Mouse (Mus musculus): ENCODE measurements at regions not wholly inside any gene's neighbourhood (a gene's known extent, or its start where the extent isn't known, plus 50 kb on each side); places are given as distances from the start of the nearest gene placed in this dataset.

DNA sequence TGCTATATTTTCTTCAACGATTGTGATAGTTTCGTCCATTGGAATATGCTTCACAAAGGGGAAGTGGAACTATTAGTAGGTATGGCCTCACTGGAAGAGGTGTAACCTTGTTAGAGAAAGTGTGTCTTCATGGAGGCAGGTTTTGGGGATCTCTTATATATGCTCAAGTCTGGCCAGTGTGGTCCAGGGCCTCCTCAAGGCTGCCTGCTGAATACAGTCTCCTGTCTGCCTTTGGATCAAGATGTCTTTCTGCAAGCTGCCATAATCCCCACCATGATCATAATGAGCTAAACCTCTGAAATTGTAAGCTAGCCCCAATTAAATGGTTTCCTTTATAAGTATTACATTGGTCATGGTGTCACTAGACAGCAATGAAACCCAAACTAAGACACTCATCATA is 384.3 kb downstream of the Btbd3 start:
- Histone ChIP-seq H3K4me2 (replicated peaks) (no peak overlapping the region), H3K9ac (replicated peaks) (no peak overlapping the region), H3K27ac (replicated peaks) (no peak overlapping the region), H3K27me3 (no peaks in the 10 kb centered on the region), H3K36me3 (no peaks in the 10 kb centered on the region), H3K4me3 (no peak overlapping the region), H3K4me1 (no peaks in the 10 kb centered on the region), H3K9me3 (no peaks in the 10 kb centered on the region)
- WGBS, result 91% methylated on average over 2 of the region's 2 CpGs
- peak; percentile 62; the same call in 1 of the 2 replicates for ATAC-seq (ENCODE audit: low FRiP score, low read depth)

GRCm38 (mm10) chr2:138641335-138641734 is 385.0 kb downstream of the Btbd3 start:
- Histone ChIP-seq H3K36me3 (no peaks in the 10 kb centered on the region), H3K4me3 (no peak overlapping the region), H3K4me2 (replicated peaks) (no peak overlapping the region), H3K27me3 (no peaks in the 10 kb centered on the region), H3K4me1 (no peaks in the 10 kb centered on the region), H3K9ac (replicated peaks) (no peak overlapping the region), H3K9me3 (no peaks in the 10 kb centered on the region), H3K27ac (replicated peaks) (no peak overlapping the region)
- 59% methylated on average over 1 of the region's 1 CpGs for WGBS
- ATAC-seq (ENCODE audit: low FRiP score, low read depth), result 0 out of 2 replicates have a peak, but pooled peaks have one; percentile 58

DNA sequence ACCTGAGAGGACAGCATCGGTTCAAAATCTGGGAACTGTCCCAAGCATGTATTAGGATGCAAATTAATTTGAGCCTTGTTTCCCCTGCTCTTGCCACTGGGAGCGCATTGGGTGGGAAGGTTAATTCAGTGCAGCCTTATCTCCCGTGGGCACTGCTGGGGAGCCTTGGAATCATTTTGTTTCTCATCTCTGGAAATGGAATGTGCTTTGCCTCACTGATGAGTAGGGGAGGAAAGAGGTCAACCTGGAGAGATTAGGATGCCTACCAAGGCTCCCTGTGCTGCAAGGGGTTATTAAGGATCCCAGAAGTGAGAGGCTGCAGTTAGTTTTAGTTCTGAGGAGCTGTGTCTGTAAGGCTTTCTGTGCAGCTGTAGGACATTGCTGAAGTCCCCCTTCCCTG is 392.3 kb downstream of the Btbd3 start:
- ATAC-seq (ENCODE audit: low FRiP score, low read depth), result no peak
- no peak overlapping the region for H3K4me3 ChIP-seq
- no peaks in the 10 kb centered on the region for H3K9me3 ChIP-seq
- H3K36me3 ChIP-seq, result no peaks in the 10 kb centered on the region
- no peaks in the 10 kb centered on the region for H3K27me3 ChIP-seq
- WGBS, result 43% methylated on average over 3 of the region's 3 CpGs
- H3K4me1 ChIP-seq, result no peaks in the 10 kb centered on the region
- H3K9ac ChIP-seq (replicated peaks), result no peak overlapping the region
- no peak overlapping the region for H3K27ac ChIP-seq (replicated peaks)
- no peak overlapping the region for H3K4me2 ChIP-seq (replicated peaks)

DNA sequence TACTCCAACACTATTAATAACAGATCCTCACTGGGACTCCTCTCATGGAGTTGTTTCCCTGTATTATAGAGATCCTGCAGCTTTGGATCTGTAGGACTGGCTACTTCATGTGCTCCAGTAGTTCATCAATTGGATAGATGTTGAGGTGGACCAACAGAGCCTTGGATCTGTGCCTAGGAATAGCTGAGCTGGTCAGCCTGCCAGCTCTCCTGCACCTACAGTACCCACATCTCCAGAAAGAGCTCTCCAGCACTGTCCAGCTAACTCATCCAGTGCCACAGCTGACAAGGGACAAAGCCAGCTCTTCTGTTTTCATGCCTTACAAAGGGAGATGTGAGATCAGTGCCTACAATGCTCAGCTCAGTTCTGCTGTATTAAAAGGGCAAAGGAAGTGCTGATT is 403.0 kb downstream of the Btbd3 start:
- no peaks in the 10 kb centered on the region for H3K9me3 ChIP-seq

GRCm38 (mm10) chr2:138670307-138670706 is 413.9 kb downstream of the Btbd3 start:
- 0 out of 2 replicates have a peak, but pooled peaks have one; percentile 47 for ATAC-seq (ENCODE audit: low FRiP score, low read depth)
- Histone ChIP-seq H3K4me2 (replicated peaks) (no peak overlapping the region), H3K27ac (replicated peaks) (no peak overlapping the region), H3K9ac (replicated peaks) (no peak overlapping the region), H3K36me3 (no peaks in the 10 kb centered on the region), H3K27me3 (no peaks in the 10 kb centered on the region), H3K4me3 (no peak overlapping the region), H3K4me1 (peaks cover 5% of the 10 kb centered on the region; the same call in 1 of the 2 replicates), H3K9me3 (no peaks in the 10 kb centered on the region)

More for the DNA sequence above, 403.0 kb downstream of the Btbd3 start:
- Histone ChIP-seq H3K27me3 (no peaks in the 10 kb centered on the region), H3K27ac (replicated peaks) (no peak overlapping the region), H3K9ac (replicated peaks) (no peak overlapping the region), H3K4me3 (no peak overlapping the region), H3K4me1 (0 out of 2 replicates have a peak, but pooled peaks cover 5% of the 10 kb centered on the region), H3K36me3 (no peaks in the 10 kb centered on the region), H3K4me2 (replicated peaks) (no peak overlapping the region)
- ATAC-seq (ENCODE audit: low FRiP score, low read depth), result no peak

DNA sequence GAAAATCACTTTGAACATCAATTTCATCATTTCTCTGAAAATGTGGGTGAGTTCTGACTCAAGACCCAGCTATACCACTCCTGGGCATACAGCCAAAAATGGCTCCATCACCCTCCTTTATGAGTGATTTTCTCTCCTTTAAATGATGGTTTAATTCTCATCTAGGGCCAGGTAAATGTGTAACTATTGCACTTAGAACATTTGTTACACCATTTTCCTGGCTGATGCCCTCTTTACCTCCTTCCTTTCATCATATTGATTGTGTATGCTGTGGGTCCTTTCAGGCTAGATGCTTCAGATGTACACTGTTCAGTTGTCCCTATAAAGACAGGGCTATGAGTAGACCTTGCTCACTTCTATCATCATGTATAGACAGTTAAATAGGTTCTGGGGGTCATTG is 418.4 kb downstream of the Btbd3 start:
- H3K9ac ChIP-seq (replicated peaks), result no peak overlapping the region
- no peak overlapping the region for H3K27ac ChIP-seq (replicated peaks)
- no peaks in the 10 kb centered on the region for H3K36me3 ChIP-seq
- H3K4me3 ChIP-seq, result no peak overlapping the region
- H3K27me3 ChIP-seq, result no peaks in the 10 kb centered on the region
- H3K9me3 ChIP-seq, result no peaks in the 10 kb centered on the region
- H3K4me2 ChIP-seq (replicated peaks), result no peak overlapping the region
- peaks cover 5% of the 10 kb centered on the region; the same call in 1 of the 2 replicates for H3K4me1 ChIP-seq
- no peak for ATAC-seq (ENCODE audit: low FRiP score, low read depth)

DNA sequence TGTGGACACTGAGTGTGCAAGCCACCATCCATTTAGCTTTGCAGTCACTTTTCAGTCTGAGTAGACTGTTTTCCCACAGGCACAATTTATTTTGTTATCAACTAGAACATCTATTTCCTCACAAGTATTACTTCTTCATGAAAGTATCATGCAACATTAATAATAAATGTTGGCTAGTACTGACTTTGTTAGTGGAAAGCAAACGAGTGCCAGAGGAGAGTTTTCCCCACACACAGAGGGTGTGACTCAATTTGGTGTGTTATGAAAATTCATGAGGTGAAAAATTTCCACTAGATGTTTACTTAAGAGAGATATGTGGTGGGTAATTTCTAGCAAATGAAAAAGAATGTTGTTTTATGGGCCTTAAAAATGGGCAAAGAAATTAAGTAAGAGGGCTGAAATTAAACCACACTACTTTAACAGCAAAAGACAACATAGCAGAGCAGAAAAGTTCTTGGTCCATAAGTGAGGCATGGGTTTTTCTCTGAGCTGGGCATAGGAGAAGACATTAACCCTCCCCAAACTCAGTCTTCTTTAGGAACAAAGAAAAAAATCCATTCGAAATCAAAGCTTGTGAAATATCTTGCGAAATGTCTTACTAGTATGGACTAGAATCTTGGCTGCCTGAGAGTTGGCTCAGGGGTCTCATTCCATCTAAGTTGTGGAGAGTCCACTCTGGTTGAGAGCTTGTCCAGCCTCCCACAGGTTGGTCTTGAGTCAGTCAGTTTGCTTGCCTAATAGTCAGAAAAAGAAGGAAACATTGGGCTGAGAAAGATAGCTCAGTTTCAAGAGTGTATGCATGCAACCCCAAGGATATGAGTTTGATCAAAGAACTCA is 419.1 kb downstream of the Btbd3 start:
- Histone ChIP-seq H3K4me1 (peaks cover under 1% of the 10 kb centered on the region; the same call in 1 of the 2 replicates), H3K4me3 (no peak overlapping the region), H3K9me3 (no peaks in the 10 kb centered on the region), H3K9ac (replicated peaks) (no peak overlapping the region), H3K36me3 (no peaks in the 10 kb centered on the region), H3K4me2 (replicated peaks) (no peak overlapping the region), H3K27ac (replicated peaks) (no peak overlapping the region), H3K27me3 (no peaks in the 10 kb centered on the region)
- WGBS, result 87% methylated on average over 3 of the region's 3 CpGs
- no peak for ATAC-seq (ENCODE audit: low FRiP score, low read depth)

DNA sequence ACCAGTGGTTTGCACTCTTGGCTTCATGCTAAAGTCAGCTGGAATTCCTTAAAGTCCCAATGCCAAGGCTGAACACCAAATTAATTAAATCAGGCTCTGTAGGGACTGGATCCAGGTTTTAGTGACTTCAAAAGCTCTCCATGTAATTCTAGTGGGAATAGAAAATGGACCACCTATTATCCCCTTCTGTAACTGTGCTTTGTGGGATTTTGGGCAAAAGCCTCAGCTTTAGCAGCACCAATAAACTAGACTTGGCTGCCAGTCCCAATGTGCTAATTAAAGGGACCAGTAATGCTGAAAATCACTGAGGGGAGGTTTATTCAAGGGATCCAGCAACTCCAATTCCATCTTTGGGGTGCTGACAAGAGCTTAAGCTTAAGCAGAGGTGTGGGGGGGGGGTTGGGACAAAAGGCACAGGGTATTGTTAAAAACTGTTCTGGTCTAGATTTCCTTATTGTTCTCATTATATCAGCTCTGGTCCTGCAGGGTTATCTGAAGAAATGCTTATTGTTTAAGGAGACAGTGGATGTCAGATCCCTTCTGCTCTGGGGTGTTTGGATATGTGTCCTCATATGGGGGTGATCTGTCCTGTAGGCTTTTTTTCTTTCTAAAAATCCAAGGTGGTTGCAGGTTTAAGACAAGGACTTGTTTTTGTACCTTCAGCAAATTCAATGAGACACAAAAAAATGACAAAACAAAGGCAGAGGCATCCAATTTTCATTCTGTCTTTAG is 431.9 kb downstream of the Btbd3 start:
- Histone ChIP-seq H3K27me3 (no peaks in the 10 kb centered on the region), H3K4me1 (no peaks in the 10 kb centered on the region), H3K9ac (replicated peaks) (no peak overlapping the region), H3K9me3 (no peaks in the 10 kb centered on the region), H3K27ac (replicated peaks) (no peak overlapping the region), H3K4me3 (no peak overlapping the region), H3K4me2 (replicated peaks) (no peak overlapping the region), H3K36me3 (no peaks in the 10 kb centered on the region)
- ATAC-seq (ENCODE audit: low FRiP score, low read depth), result peak; percentile 47; the same call in 1 of the 2 replicates

- WGBS, result 84% methylated on average over 5 of the region's 5 CpGs
- H3K4me3 ChIP-seq, result no peak overlapping the region
- no peaks in the 10 kb centered on the region for H3K4me1 ChIP-seq
- ATAC-seq (ENCODE audit: low FRiP score, low read depth), result no peak
- H3K9ac ChIP-seq (replicated peaks), result no peak overlapping the region
- H3K9me3 ChIP-seq, result no peaks in the 10 kb centered on the region
- H3K27me3 ChIP-seq, result no peaks in the 10 kb centered on the region
- no peak overlapping the region for H3K4me2 ChIP-seq (replicated peaks)
- no peaks in the 10 kb centered on the region for H3K36me3 ChIP-seq
- no peak overlapping the region for H3K27ac ChIP-seq (replicated peaks)
Measured at GRCm38 (mm10) chr2:138689497-138689896, 433.1 kb downstream of the Btbd3 start.

DNA sequence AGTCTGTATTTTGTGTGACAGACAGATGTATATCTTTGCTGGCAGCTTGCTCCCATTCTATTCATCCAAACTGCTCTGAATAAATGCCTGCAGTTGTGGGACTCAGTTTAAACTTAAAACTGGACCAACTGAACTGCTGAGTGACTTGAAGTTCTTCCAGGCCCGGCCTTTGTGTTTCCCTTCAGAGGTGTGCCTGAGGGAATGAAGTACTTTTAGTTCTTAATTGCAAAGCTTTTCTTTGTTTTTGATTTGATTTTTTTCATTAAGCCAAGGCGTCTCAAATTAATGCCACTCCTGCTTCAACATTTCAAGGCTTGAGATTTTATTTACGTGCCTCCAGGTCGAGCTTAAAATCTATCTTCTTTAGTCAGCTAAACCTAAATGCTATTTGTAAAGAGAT is 446.4 kb downstream of the Btbd3 start:
- ATAC-seq (ENCODE audit: low FRiP score, low read depth), result no peak
- 85% methylated on average over 4 of the region's 4 CpGs for WGBS
- H3K36me3 ChIP-seq, result no peaks in the 10 kb centered on the region
- no peaks in the 10 kb centered on the region for H3K27me3 ChIP-seq
- H3K27ac ChIP-seq (replicated peaks), result no peak overlapping the region
- no peak overlapping the region for H3K4me3 ChIP-seq
- H3K4me1 ChIP-seq, result no peaks in the 10 kb centered on the region
- H3K9ac ChIP-seq (replicated peaks), result no peak overlapping the region
- H3K9me3 ChIP-seq, result no peaks in the 10 kb centered on the region
- no peak overlapping the region for H3K4me2 ChIP-seq (replicated peaks)

- H3K9ac ChIP-seq (replicated peaks), result no peak overlapping the region
- no peak for ATAC-seq (ENCODE audit: low FRiP score, low read depth)
Measured at GRCm38 (mm10) chr2:138703943-138704541, 447.7 kb downstream of the Btbd3 start.

DNA sequence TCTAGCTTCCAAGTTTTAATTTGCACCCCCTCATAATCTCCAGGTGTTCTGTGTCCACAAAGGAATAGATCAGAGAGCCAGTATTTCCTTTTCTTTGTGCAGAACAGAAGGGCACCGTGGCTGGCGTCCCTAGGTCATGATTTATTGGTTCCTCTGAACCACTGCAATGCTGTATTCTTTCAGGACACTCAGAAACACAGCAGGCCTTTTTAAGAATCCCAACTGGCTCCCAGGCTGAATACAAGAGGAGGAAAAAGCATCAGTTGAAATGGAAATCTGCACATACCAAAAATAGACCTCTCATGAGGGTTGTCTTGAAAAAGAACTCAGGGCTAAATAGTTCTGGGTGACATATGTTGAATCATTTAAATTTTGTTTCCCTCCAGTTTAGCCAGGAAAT is 452.4 kb downstream of the Btbd3 start:
- Histone ChIP-seq H3K4me2 (replicated peaks) (no peak overlapping the region), H3K9ac (replicated peaks) (no peak overlapping the region), H3K27ac (replicated peaks) (no peak overlapping the region), H3K27me3 (no peaks in the 10 kb centered on the region), H3K4me1 (no peaks in the 10 kb centered on the region), H3K9me3 (no peaks in the 10 kb centered on the region), H3K4me3 (no peak overlapping the region), H3K36me3 (no peaks in the 10 kb centered on the region)
- ATAC-seq (ENCODE audit: low FRiP score, low read depth), result no peak
- 47% methylated on average over 2 of the region's 2 CpGs for WGBS

More at GRCm38 (mm10) chr2:138703943-138704541, 447.7 kb downstream of the Btbd3 start:
- WGBS, result 91% methylated on average over 4 of the region's 4 CpGs
- Histone ChIP-seq H3K4me1 (no peaks in the 10 kb centered on the region), H3K4me2 (replicated peaks) (no peak overlapping the region), H3K4me3 (no peak overlapping the region), H3K27me3 (no peaks in the 10 kb centered on the region), H3K27ac (replicated peaks) (no peak overlapping the region), H3K36me3 (no peaks in the 10 kb centered on the region), H3K9me3 (no peaks in the 10 kb centered on the region)
